Mouse (Mus musculus) right cerebral cortex, postnatal 36 days (tissue): Measurements from ENCODE around the gene Phf21a.

Experiments used
- DNase-seq, 2 experiments: peaks; one replicate each; pipeline ENCODE4 v3.0.0; 2022; ENCODE audit warnings: low spot score in 2 of 2, mixed read lengths in 1 of 2

Phf21a gene

GRCm38 (mm10) chr2:92182146-92182756 is 89.3 kb downstream of the Phf21a start:
- DNase-seq, result no peak

GRCm38 (mm10) chr2:92182981-92183501 is 90.1 kb downstream of the Phf21a start:
- peak; percentile 73 to 79 for DNase-seq

- peak; percentile 85 to 89 for DNase-seq
Measured at GRCm38 (mm10) chr2:92183613-92184076, 90.7 kb downstream of the Phf21a start.

- peak; percentile 35 to 59 for DNase-seq
Measured at GRCm38 (mm10) chr2:92184077-92184921, 91.4 kb downstream of the Phf21a start.

GRCm38 (mm10) chr2:92185062-92185765 is 92.3 kb downstream of the Phf21a start:
- peak in 1 of 2 experiments; percentile 28 for DNase-seq

- DNase-seq, result no peak
Measured at GRCm38 (mm10) chr2:92185766-92186450, 93.0 kb downstream of the Phf21a start.

- DNase-seq, result no peak
Measured at GRCm38 (mm10) chr2:92187061-92187460, 94.1 kb downstream of the Phf21a start.

- no peak for DNase-seq
Measured at GRCm38 (mm10) chr2:92188744-92189143, 95.8 kb downstream of the Phf21a start.

- no peak for DNase-seq
Measured at GRCm38 (mm10) chr2:92190960-92191359, 98.0 kb downstream of the Phf21a start.

- no peak for DNase-seq
Measured at GRCm38 (mm10) chr2:92191826-92192581, 99.1 kb downstream of the Phf21a start.

- no peak for DNase-seq
Measured at GRCm38 (mm10) chr2:92198126-92198525, 105.2 kb downstream of the Phf21a start.

- DNase-seq, result no peak
Measured at GRCm38 (mm10) chr2:92198747-92199146, 105.8 kb downstream of the Phf21a start.

- no peak for DNase-seq
Measured at GRCm38 (mm10) chr2:92199562-92200286, 106.8 kb downstream of the Phf21a start.

- DNase-seq, result no peak
Measured at GRCm38 (mm10) chr2:92202319-92203040, 109.6 kb downstream of the Phf21a start.

GRCm38 (mm10) chr2:92205010-92205639 is 112.2 kb downstream of the Phf21a start:
- DNase-seq, result no peak

- DNase-seq, result no peak
Measured at GRCm38 (mm10) chr2:92210409-92210808, 117.5 kb downstream of the Phf21a start.

GRCm38 (mm10) chr2:92221431-92221830 is 128.5 kb downstream of the Phf21a start:
- no peak for DNase-seq

- no peak for DNase-seq
Measured at GRCm38 (mm10) chr2:92225592-92225991, 132.7 kb downstream of the Phf21a start.

GRCm38 (mm10) chr2:92229973-92230372 is 137.1 kb downstream of the Phf21a start:
- no peak for DNase-seq
